Mouse (Mus musculus): ENCODE results near the gene Tlr7.
"Not testable (repeated sequence)": the region's sequence is repeated elsewhere in the genome, so short reads cannot be mapped to it uniquely, and the experiment has no call there.

The Tlr7 gene

DNA sequence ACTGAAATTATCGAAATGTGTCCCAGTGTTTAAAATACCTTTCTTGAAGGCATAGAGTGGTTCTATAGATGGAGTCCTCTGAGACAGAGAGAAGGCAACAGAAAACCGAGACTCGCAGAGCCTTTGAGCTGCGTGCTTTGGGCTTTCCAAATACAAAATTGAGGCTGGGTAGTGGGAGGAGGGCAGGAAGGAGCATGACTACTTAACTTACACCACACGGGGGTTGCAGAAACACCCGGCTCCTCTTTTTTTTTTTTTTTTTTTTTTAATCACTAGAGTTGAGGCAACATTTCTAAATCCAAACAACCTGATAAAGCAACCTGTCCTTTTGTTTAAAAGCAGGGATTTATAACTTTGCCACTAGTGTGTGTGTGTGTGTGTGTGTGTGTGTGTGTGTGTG lies at the start of gene Tlr7:
Tlr7 (minus strand) TSS at position 160 of the 400 bp plus-strand sequence.
- no peak for DNase-seq (ENCODE audit: extremely low spot score, low read depth, low spot score)

GRCm38 (mm10) chrX:167380073-167380472 lies 49.7 kb upstream of the Tlr7 start:
- DNase-seq (ENCODE audit: extremely low spot score, low read depth, low spot score) = no peak

DNA sequence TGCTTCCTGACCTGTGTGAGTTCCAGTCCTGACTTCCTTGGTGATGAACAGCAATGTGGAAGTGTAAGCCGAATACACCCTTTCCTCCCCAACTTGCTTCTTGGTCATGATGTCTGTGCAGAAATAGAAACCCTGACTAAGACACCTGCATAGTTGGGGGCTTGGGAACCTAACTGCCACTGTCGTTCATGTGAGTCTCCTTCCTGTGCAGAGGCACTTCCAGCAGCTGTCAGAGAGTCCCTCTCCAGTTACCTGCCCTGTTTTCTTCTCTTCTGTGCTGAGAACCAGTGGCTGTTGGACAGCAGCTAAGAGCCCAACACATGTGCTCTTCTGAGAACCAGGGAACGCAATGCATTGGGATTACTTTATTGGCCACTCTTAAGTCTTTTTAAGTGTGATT lies 30.9 kb upstream of the Tlr7 start:
- DNase-seq (ENCODE audit: extremely low spot score, low read depth, low spot score) = not testable (repeated sequence)

GRCm38 (mm10) chrX:167359704-167360103 lies 29.3 kb upstream of the Tlr7 start:
- DNase-seq (ENCODE audit: extremely low spot score, low read depth, low spot score) = no peak

GRCm38 (mm10) chrX:167357415-167357814 lies 27.1 kb upstream of the Tlr7 start:
- DNase-seq (ENCODE audit: extremely low spot score, low read depth, low spot score) = no peak

- DNase-seq (ENCODE audit: extremely low spot score, low read depth, low spot score) = no peak
These were observed 25.6 kb upstream of the Tlr7 start for GRCm38 (mm10) chrX:167355965-167356364.

DNA sequence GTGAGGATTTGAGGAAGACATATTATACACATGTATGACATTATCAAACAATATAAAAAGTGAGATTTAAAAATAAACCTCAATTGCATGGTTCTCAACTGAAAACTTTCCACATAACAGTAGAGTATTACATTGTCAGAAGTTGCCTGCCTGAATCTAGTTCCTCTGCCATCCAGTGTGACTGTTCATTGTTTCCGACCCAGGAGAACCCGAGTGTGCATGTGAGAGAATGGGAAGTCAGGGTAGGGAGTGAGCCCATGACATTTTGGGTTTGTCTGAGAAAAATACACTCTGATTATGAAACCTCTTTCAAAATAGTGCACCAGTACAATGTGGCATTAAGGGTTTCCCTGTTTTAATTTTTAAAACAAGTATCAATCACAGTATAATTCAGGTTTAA lies 23.3 kb upstream of the Tlr7 start:
- no peak for DNase-seq (ENCODE audit: extremely low spot score, low read depth, low spot score)

- DNase-seq (ENCODE audit: extremely low spot score, low read depth, low spot score) = no peak
These were observed 16.1 kb upstream of the Tlr7 start for GRCm38 (mm10) chrX:167346440-167346839.

GRCm38 (mm10) chrX:167344356-167344755 lies 14.0 kb upstream of the Tlr7 start:
- DNase-seq (ENCODE audit: extremely low spot score, low read depth, low spot score) = no peak

GRCm38 (mm10) chrX:167341811-167342210 lies 11.5 kb upstream of the Tlr7 start:
- no peak for DNase-seq (ENCODE audit: extremely low spot score, low read depth, low spot score)

GRCm38 (mm10) chrX:167340190-167340589 lies 9.8 kb upstream of the Tlr7 start:
- DNase-seq (ENCODE audit: extremely low spot score, low read depth, low spot score) = no peak

GRCm38 (mm10) chrX:167337990-167338389 lies 7.6 kb upstream of the Tlr7 start:
- no peak for DNase-seq (ENCODE audit: extremely low spot score, low read depth, low spot score)

DNA sequence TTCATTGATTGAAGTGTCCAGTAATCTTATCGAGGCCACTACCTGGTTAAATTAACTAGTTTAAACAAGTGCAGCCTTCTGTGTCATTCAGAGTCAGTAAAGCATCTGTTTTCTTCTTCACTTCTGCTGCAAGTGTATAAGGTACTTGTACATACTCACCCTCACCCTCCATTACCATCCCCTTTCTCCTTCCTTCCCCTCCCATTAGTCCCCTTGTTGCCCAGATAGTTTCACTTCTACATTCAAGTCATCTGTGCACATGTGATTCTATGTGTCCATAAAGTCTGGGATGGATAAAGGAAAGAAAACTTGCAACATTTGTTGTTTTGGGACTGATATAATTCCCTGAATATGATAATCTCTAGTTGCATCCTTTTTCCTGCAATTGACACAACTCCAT lies 4.2 kb upstream of the Tlr7 start:
- no peak for DNase-seq (ENCODE audit: extremely low spot score, low read depth, low spot score)

- no peak for DNase-seq (ENCODE audit: extremely low spot score, low read depth, low spot score)
These were observed 2.2 kb upstream of the Tlr7 start for GRCm38 (mm10) chrX:167332607-167333006.

- no peak for DNase-seq (ENCODE audit: extremely low spot score, low read depth, low spot score)
These were observed 635 bp upstream of the Tlr7 start for GRCm38 (mm10) chrX:167330993-167331392.

DNA sequence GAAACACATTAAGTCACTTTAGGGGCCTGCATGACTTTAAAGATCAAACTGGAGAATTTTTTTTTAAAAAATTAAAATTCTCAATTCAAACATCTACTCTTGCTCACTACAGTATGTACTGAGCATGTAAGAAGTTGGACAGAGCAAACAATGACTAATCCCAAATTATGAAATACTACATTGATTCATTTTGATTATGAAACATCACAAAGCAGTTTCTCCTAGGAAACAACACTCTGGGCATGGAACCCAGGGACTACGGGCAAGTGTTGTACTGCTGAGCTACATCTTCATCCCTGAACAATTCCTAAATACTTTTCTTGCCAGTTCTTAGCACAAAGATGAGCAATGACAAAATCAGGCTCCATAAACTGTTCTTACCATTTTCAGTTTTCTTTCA lies 738 bp downstream of the Tlr7 start:
- DNase-seq (ENCODE audit: extremely low spot score, low read depth, low spot score) = no peak

DNA sequence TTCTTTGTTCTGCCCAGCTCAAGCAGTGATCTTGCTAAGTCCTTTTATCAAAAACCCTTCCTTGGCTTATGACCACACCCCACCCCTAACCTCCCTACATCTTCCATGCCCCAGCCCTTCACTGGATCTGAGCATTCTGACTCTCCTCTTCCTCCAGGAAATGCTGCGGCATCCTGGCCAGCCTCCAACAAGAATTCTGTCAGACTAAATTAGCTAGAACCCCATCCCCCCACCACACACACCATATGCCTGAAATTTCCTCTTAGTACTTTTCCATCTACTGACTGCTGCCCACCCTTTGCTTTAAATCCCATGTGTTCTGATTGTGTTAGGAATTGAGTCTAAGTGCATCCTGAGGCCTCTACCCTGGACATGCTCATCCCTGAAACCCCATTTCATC lies 1.3 kb downstream of the Tlr7 start:
- DNase-seq (ENCODE audit: extremely low spot score, low read depth, low spot score) = no peak

- DNase-seq (ENCODE audit: extremely low spot score, low read depth, low spot score) = no peak
These were observed 1.8 kb downstream of the Tlr7 start for GRCm38 (mm10) chrX:167328519-167328918.

DNA sequence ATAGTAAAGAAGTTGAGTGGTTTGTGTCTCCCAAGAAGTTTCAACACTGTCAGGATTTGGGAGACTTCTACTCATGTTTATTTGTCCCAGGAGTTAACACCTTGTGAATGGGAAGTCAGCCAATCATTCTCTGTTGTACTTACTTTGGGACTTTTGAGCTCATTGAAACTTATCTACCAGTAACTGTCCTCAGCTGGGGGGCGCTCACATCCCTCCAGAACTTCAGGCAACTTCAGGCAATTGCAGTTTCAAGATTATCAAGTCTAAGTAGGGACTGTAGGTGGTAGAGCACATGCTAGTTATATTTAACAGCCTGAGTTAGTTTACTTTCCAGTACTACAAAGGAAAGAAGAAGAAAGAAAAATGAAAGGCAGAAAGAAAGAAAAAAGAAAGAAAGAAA lies 6.6 kb downstream of the Tlr7 start:
- DNase-seq (ENCODE audit: extremely low spot score, low read depth, low spot score) = no peak

GRCm38 (mm10) chrX:167321233-167321806 lies 9.0 kb downstream of the Tlr7 start:
- no peak for DNase-seq (ENCODE audit: extremely low spot score, low read depth, low spot score)

GRCm38 (mm10) chrX:167318819-167319396 lies 11.4 kb downstream of the Tlr7 start:
- DNase-seq (ENCODE audit: extremely low spot score, low read depth, low spot score) = no peak

GRCm38 (mm10) chrX:167315766-167316165 lies 14.6 kb downstream of the Tlr7 start:
- DNase-seq (ENCODE audit: extremely low spot score, low read depth, low spot score) = no peak

DNA sequence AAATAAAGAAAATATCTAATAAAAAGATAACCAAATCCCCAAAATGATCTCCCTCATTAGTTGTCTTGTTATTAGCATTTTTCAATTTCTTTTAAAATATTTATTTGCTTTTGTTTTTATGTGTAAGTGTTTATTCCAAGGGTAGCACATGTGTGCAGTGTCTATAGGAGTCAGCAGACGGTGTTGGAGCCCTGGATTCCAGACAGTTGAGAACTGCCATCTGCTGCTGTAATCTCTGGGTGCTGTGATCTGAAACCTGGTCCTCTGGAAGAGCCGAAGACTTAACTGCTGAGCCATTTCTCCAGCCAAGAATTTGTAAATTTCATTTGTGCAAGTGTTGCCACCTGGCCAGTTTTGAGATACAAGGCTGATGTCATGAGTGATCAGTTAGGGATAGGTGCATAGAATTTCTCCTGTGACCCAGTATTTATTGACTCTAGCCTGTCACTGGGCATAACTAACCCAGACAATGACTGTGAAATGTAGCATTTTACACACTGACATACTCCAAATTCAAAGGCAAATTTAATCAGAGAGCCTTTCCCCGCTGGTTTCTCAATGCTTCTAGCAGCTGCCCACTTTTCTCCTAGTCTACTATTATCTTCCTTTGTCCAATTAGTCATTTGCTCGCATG lies 15.1 kb downstream of the Tlr7 start:
- no peak for DNase-seq (ENCODE audit: extremely low spot score, low read depth, low spot score)

Data from hindlimb bud, embryonic 11.5 days (tissue).